Mouse (Mus musculus) Patski (cell line): ENCODE data around the gene Inka2. TPM values are rescaled to one million over a fixed set of nuclear protein-coding genes. Genes with fewer than 3 reads are reported as not detected.

Source experiments
- ATAC-seq: fragments of 100-300 bp; one replicate; pipeline ENCODE4 v1.8.0; 2021
- CTCF ChIA-PET: fragments of 350-600 bp; sonication (Branson Sonifier 250); formaldehyde crosslinking; loops from one replicate; lab custom pipeline; 2022; ENCODE audit warnings: inconsistent platforms; lab: Charles Lee
- POLR2A ChIA-PET: fragments of 350-600 bp; sonication (Branson Sonifier 250); formaldehyde crosslinking; loops from one replicate; lab custom pipeline; 2022; ENCODE audit warnings: antibody characterized with exemption, inconsistent platforms; lab: Charles Lee
- DNase-seq: peaks from one replicate; pipeline ENCODE4 v3.0.0-alpha.2; 2011; ENCODE audit warnings: low read depth, low spot score
- H3K27me3 ChIP-seq: fragments of 371-371 bp; one replicate; pipeline ENCODE4 v1.5.1; 2021
- CTCF ChIP-seq: fragments of 100-300 bp; IDR thresholded peaks from one replicate; pipeline ENCODE4 v1.5.1; 2021
- in situ Hi-C: fragments of 300-500 bp; cut with MboI; formaldehyde crosslinking; loops from 3 replicates; pipeline ENCODE4 v1.11.1; 2018; ENCODE audit warnings: low pct_unique_long_range_greater_than_20kb, mixed read lengths
- polyA plus RNA-seq: library from polyadenylated mRNA; unstranded; gene quantifications from one replicate; pipeline ENCODE4 v1.2.3, GENCODE M21; 2021

The Inka2 gene
- 4.4 TPM for polyA plus RNA-seq

GRCm38 (mm10) chr3:105704031-105705008, at the start of gene Inka2:
Gene Inka2 (plus strand): TSS chr3:105704599.
- ChIA-PET POLR2A (no interaction called here), CTCF (interaction anchor here (1.2 to 1.4 kb wide), 2 partner anchors 17 to 21 kb away, joined by 3 to 7 read pairs; no protein-coding TSS in a partner anchor)
- ATAC-seq (peak; percentile 97), DNase-seq (no peak)
- no peaks in the 10 kb centered on the region for H3K27me3 ChIP-seq
- in situ Hi-C loops: no loop called here
- TF ChIP-seq CTCF: no peak

GRCm38 (mm10) chr3:105655031-105655585, 49.3 kb upstream of the Inka2 start:
- no peak for ATAC-seq
- no peak for TF ChIP-seq CTCF
- in situ Hi-C loops: no loop called here
- H3K27me3 ChIP-seq: peaks cover 10% of the 10 kb centered on the region
- ChIA-PET CTCF (interaction anchor here (1.1 to 1.3 kb wide), 2 partner anchors 19 to 562 kb away, joined by 3 read pairs; no protein-coding TSS in a partner anchor), POLR2A (interaction anchor here (0.8 kb wide), 1 partner anchor 11 kb away, joined by 3 read pairs; no protein-coding TSS in a partner anchor)
- no peak for DNase-seq

- no peak for DNase-seq
- ATAC-seq: no peak
- in situ Hi-C loops: no loop called here
- no peak for TF ChIP-seq CTCF
- ChIA-PET POLR2A (no interaction called here), CTCF (interaction anchor here (1.3 kb wide), 2 partner anchors 10 to 13 kb away, joined by 3 to 5 read pairs; no protein-coding TSS in a partner anchor)
- H3K27me3 ChIP-seq: peaks cover 5% of the 10 kb centered on the region
These were observed 43.9 kb upstream of the Inka2 start for GRCm38 (mm10) chr3:105660530-105660929.

GRCm38 (mm10) chr3:105663043-105663442, 41.4 kb upstream of the Inka2 start:
- in situ Hi-C loops: no loop called here
- no peaks in the 10 kb centered on the region for H3K27me3 ChIP-seq
- ATAC-seq (no peak), DNase-seq (no peak)
- CTCF ChIA-PET: interaction anchor here (0.8 to 2.3 kb wide), 3 partner anchors 9 to 63 kb away, joined by 3 to 10 read pairs (median 3); no protein-coding TSS in a partner anchor
- TF ChIP-seq CTCF: no peak
- POLR2A ChIA-PET: no interaction called here

- H3K27me3 ChIP-seq: no peaks in the 10 kb centered on the region
- POLR2A ChIA-PET: no interaction called here
- no peak for DNase-seq
- in situ Hi-C loops: no loop called here
- TF ChIP-seq CTCF: no peak
- CTCF ChIA-PET: interaction anchor here (1.3 to 2.3 kb wide), 2 partner anchors 9 to 60 kb away, joined by 3 to 10 read pairs; no protein-coding TSS in a partner anchor
- ATAC-seq: no peak
These were observed 39.2 kb upstream of the Inka2 start for GRCm38 (mm10) chr3:105665105-105665765.

- in situ Hi-C loops: no loop called here
- peak; percentile 23 for ATAC-seq
- no peak for DNase-seq
- POLR2A ChIA-PET: no interaction called here
- CTCF ChIA-PET: interaction anchor here (1.1 to 2.5 kb wide), 4 partner anchors 9 to 233 kb away, joined by 3 to 6 read pairs (median 4); no protein-coding TSS in a partner anchor
- peak; percentile 48 for TF ChIP-seq CTCF
- H3K27me3 ChIP-seq: no peaks in the 10 kb centered on the region
These were observed 37.3 kb upstream of the Inka2 start for GRCm38 (mm10) chr3:105666996-105667523.

GRCm38 (mm10) chr3:105668161-105668560, 36.2 kb upstream of the Inka2 start:
- in situ Hi-C loops: no loop called here
- ATAC-seq: no peak
- H3K27me3 ChIP-seq: no peaks in the 10 kb centered on the region
- no peak for TF ChIP-seq CTCF
- no peak for DNase-seq
- ChIA-PET CTCF (interaction anchor here (1.1 to 2.5 kb wide), 3 partner anchors 10 to 232 kb away, joined by 3 to 6 read pairs (median 4); no protein-coding TSS in a partner anchor), POLR2A (no interaction called here)

- DNase-seq (no peak), ATAC-seq (no peak)
- TF ChIP-seq CTCF: no peak
- ChIA-PET POLR2A (no interaction called here), CTCF (interaction anchor here (1.3 to 1.7 kb wide), 2 partner anchors 9 to 57 kb away, joined by 3 to 5 read pairs; no protein-coding TSS in a partner anchor)
- in situ Hi-C loops: no loop called here
- no peaks in the 10 kb centered on the region for H3K27me3 ChIP-seq
These were observed 34.6 kb upstream of the Inka2 start for GRCm38 (mm10) chr3:105669776-105670175.

- ChIA-PET POLR2A (no interaction called here), CTCF (interaction anchor here (1.3 to 1.8 kb wide), 3 partner anchors 10 to 235 kb away, joined by 3 to 5 read pairs (median 4); no protein-coding TSS in a partner anchor)
- ATAC-seq (no peak), DNase-seq (no peak)
- no peaks in the 10 kb centered on the region for H3K27me3 ChIP-seq
- TF ChIP-seq CTCF: no peak
- in situ Hi-C loops: no loop called here
These were observed 33.6 kb upstream of the Inka2 start for GRCm38 (mm10) chr3:105670801-105671200.
